Mouse (Mus musculus) kidney, adult 2 months (tissue): ENCODE results near the gene Etl4.

Experiments used
- CTCF ChIP-seq: fragments of 200-500 bp; conservative IDR thresholded peaks from 2 replicates; pipeline ENCODE4 v1.5.1; 2011; ENCODE audit warnings: low read depth, mild to moderate bottlenecking, control low read depth, low read length, moderate library complexity, mixed read lengths; ENCODE audit not compliant: insufficient read depth, insufficient read length
- POLR2A ChIP-seq: fragments of 200-500 bp; IDR thresholded peaks from one replicate; pipeline ENCODE4 v1.6.1; 2011; ENCODE audit warnings: low read depth, low read length, control low read depth

- TF ChIP-seq CTCF (no peak), POLR2A (no peak)
These were observed 852.2 kb downstream of the Etl4 start for GRCm38 (mm10) chr2:20761751-20762150.
